Mouse (Mus musculus): ENCODE results near the gene Ly6g6d.

Ly6g6d gene

GRCm38 (mm10) chr17:35023756-35024155 is 54.1 kb downstream of the Ly6g6d start:
- DNase-seq = no peak

DNA sequence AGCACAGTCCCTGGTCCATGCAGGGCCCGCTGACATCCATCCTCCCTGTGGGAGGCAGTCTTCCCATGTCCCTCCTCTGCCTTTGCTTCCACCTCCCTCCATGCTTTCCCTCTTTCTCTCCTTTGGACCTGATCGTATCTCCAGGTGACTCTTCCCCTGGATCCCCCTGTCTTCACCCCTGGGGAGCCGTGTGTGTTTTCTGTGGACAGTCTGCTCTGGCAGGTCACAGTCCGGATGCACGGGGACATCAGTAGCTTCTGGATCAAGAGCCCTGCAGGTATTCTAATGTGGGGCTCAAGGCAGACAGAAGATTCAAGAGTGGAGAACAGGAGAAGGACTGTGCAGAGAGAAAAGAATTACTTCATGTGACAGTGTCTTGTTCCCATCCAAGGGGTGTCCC is 54.6 kb downstream of the Ly6g6d start:
- no peak for DNase-seq

DNA sequence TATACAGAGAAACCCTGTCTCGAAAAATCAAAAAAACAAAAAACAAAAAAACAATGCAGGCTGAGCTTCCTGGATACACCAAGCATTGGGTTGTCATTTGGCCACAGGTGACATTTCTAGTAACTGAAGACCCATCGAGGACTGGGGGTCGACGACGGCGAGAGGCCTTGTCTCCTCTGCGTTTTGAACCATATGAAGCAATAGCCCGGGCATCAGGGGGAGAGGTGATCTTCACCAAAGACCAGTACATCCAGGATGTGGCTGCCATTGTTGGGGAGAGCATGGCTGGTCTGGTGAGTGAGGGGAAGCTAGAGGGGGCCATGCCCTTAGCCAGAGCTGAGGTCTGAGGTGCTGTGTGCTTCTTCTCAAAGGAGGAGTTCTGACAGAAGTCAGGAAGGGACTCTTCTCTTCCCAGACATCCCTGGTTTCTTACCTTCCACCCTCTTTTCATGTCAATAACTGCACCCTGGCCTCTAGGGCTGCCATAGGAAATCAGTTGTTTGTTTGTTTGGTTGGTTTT is 55.3 kb downstream of the Ly6g6d start:
- DNase-seq = no peak

- no peak for DNase-seq
Measured at GRCm38 (mm10) chr17:35021842-35022477, 55.9 kb downstream of the Ly6g6d start.
